Mouse (Mus musculus) intestine, postnatal 0 days (tissue): ENCODE results near the gene Stim2. TPM values are rescaled to one million over a fixed set of nuclear protein-coding genes. Genes with fewer than 3 reads are reported as not detected.

Experiments used
- ATAC-seq: fragments of 200-750 bp; cut with Nextera tagmentation; 2 replicates; pipeline ENCODE4 v1.8.0; 2017; ENCODE audit warnings: mild to moderate bottlenecking, moderate TSS enrichment, moderate library complexity
- H3K27ac ChIP-seq: fragments of 300-500 bp; sonication (generic); 2 replicates; pipeline ENCODE4 v1.5.1; 2014; ENCODE audit warnings: mild to moderate bottlenecking, low read depth, low read length, moderate library complexity
- H3K27me3 ChIP-seq: fragments of 300-500 bp; sonication (generic); replicated peaks from 2 replicates; pipeline ENCODE4 v1.6.1; 2014; ENCODE audit warnings: low read length, mixed read lengths; ENCODE audit not compliant: control insufficient read depth, insufficient read depth
- H3K36me3 ChIP-seq: fragments of 300-500 bp; sonication (generic); 2 replicates; pipeline ENCODE4 v1.6.1; 2014; ENCODE audit warnings: mild to moderate bottlenecking, moderate library complexity; ENCODE audit not compliant: control insufficient read depth, insufficient read depth
- H3K4me1 ChIP-seq: fragments of 300-500 bp; sonication (generic); replicated peaks from 2 replicates; pipeline ENCODE4 v1.6.1; 2014; ENCODE audit warnings: antibody characterized with exemption, low read length, mixed read lengths; ENCODE audit not compliant: control insufficient read depth, insufficient read depth
- H3K4me2 ChIP-seq: fragments of 300-500 bp; sonication (generic); replicated peaks from 2 replicates; pipeline ENCODE4 v1.6.1; 2014; ENCODE audit warnings: low read depth, mild to moderate bottlenecking, moderate library complexity
- H3K4me3 ChIP-seq: fragments of 300-500 bp; sonication (generic); 2 replicates; pipeline ENCODE4 v1.5.1; 2014; ENCODE audit warnings: low read depth, low read length
- H3K9ac ChIP-seq: fragments of 300-500 bp; sonication (generic); 2 replicates; pipeline ENCODE4 v1.6.1; 2014; ENCODE audit warnings: mild to moderate bottlenecking, low read depth, low read length
- H3K9me3 ChIP-seq: fragments of 300-500 bp; sonication (generic); 2 replicates; pipeline ENCODE4 v1.6.1; 2016; ENCODE audit warnings: mixed run types; ENCODE audit not compliant: control insufficient read depth
- CTCF ChIP-seq: sonication (generic); IDR thresholded peaks from 2 replicates; pipeline ENCODE4 v1.5.1; 2016; ENCODE audit warnings: low read depth, mild to moderate bottlenecking, control low read depth, antibody characterized with exemption, moderate library complexity
- WGBS: fragments of 180-500 bp; shearing (Covaris S2); extraction: QIAGEN DNeasy Blood & Tissue Kit; methylation state at CpG from one replicate; pipeline ENCODE4 v1.1.7; 2014; 5-methylcytosine and 5-hydroxymethylcytosine counted together
- polyA plus RNA-seq: library from polyadenylated mRNA; unstranded; fragments of >200 nt; fragmentation: Nextera tagmentation; extraction: Ambion mirVana; gene quantifications from 2 replicates; pipeline ENCODE4 v1.2.1, GENCODE M21; 2015

Gene Stim2
- polyA plus RNA-seq, 1 experiment from 2014 or later, result 13.9 TPM

DNA sequence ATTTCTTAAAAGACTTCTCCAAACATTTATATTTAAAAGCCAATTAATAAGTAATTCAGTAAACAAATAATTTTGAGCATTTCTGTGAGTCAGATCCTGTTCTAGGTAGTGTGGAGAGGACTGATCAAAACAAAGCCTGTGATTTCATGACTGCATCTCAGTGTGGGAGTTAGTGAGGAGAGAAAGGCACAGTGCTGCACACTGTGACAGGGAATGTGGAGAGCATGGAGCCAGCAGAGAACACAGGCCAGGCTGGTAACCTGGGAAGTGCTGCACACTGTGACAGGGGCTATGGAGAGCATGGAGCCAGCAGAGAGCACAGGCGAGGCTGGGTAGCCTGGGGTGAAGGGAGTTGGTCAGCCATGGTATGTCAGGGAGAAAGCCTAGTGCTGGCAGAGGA is 48.1 kb downstream of the Stim2 start:
- H3K4me2 ChIP-seq, result no peak overlapping the region
- no peak for TF ChIP-seq CTCF
- ATAC-seq, result no peak
- WGBS, result 67% methylated on average over 1 of the region's 1 CpGs
- no peak overlapping the region for H3K27ac ChIP-seq
- no peaks in the 10 kb centered on the region; the same call in 1 of the 2 replicates for H3K4me1 ChIP-seq
- no peaks in the 10 kb centered on the region for H3K27me3 ChIP-seq
- H3K36me3 ChIP-seq, result no peaks in the 10 kb centered on the region
- no peak overlapping the region for H3K9ac ChIP-seq
- H3K4me3 ChIP-seq, result no peak overlapping the region
- H3K9me3 ChIP-seq, result no peaks in the 10 kb centered on the region

DNA sequence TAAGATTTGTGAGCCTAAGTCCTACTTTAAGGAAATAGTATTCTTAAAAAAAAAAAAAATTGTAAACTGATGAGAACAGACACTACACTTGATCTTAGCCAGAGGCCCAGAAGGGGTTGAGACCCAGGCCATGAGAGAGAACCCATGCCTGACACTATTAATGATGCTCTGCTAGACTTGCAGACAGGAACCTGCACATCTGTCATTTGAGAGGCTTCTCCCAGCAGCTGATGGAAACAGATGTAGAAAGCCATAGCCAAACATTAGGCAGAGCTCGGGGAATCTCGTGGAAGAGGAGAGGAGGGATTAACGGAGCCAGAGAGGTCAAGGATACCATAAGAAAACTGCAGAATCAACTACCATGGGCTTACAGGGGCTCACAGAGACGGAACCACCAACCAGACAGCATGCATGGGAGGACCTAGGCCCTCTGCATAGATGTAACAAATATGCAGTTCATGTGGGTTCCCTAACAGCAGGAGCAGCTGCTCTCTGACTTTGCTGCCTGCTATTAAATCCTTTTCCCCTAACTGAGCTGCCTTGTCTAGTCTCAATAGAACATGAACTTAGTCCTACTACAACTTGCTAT is 50.9 kb downstream of the Stim2 start:
- no peak for ATAC-seq
- Histone ChIP-seq H3K9ac (no peak overlapping the region), H3K27me3 (no peaks in the 10 kb centered on the region), H3K36me3 (no peaks in the 10 kb centered on the region), H3K27ac (no peak overlapping the region), H3K4me2 (no peak overlapping the region), H3K4me3 (no peak overlapping the region), H3K9me3 (no peaks in the 10 kb centered on the region), H3K4me1 (no peaks in the 10 kb centered on the region)
- no peak for TF ChIP-seq CTCF
- 53% methylated on average over 4 of the region's 4 CpGs for WGBS

DNA sequence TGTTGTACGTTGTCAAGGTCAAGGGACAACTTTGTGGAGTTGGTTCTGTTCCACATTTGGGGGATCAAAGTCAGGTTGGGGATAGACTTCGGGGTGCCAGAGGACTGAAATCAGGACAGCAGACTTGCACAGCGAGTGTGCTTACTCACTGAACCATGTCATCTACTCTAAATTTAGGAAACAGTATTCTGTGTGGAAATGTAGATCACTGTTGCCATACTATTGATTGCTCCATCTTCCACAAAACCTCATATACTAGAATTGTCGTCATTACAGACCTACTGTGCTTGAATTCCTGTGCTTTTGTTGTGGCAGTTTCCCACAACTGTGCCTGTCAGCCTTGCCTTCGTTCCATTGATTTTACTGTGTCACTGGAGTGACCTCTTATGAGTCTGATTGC is 51.6 kb downstream of the Stim2 start:
- WGBS, result 86% methylated on average over 5 of the region's 5 CpGs
- Histone ChIP-seq H3K4me2 (no peak overlapping the region), H3K4me3 (no peak overlapping the region), H3K27me3 (no peaks in the 10 kb centered on the region), H3K4me1 (no peaks in the 10 kb centered on the region), H3K27ac (no peak overlapping the region), H3K9ac (no peak overlapping the region), H3K9me3 (no peaks in the 10 kb centered on the region), H3K36me3 (peaks cover 3% of the 10 kb centered on the region; the same call in 1 of the 2 replicates)
- ATAC-seq, result no peak
- TF ChIP-seq CTCF, result no peak

DNA sequence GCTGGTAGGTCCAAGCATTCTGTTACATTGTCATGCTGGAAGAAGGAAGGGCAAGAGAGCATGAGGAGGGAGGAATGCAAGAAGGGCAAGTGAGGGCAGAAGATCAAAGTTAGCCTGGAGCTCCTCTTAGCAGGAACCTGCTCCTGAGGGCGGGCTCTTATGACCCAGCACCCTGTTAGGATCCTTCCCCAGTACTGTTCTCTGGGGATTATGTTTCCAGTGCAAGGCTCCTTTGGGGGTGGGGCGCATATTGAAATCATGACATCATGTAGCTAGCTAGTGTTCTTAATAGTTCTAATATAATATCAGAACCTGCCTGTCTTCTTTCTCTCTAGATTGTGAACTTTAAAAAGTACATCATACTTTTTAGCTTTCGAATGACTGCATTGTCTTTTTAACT is 52.8 kb downstream of the Stim2 start:
- H3K9ac ChIP-seq, result no peak overlapping the region
- TF ChIP-seq CTCF, result no peak
- H3K4me2 ChIP-seq, result no peak overlapping the region
- H3K9me3 ChIP-seq, result no peaks in the 10 kb centered on the region
- H3K4me1 ChIP-seq, result no peaks in the 10 kb centered on the region
- 92% methylated on average over 3 of the region's 3 CpGs for WGBS
- H3K36me3 ChIP-seq, result peaks cover 9% of the 10 kb centered on the region; the same call in 1 of the 2 replicates
- no peak for ATAC-seq
- H3K4me3 ChIP-seq, result no peak overlapping the region
- H3K27me3 ChIP-seq, result no peaks in the 10 kb centered on the region
- no peak overlapping the region for H3K27ac ChIP-seq

DNA sequence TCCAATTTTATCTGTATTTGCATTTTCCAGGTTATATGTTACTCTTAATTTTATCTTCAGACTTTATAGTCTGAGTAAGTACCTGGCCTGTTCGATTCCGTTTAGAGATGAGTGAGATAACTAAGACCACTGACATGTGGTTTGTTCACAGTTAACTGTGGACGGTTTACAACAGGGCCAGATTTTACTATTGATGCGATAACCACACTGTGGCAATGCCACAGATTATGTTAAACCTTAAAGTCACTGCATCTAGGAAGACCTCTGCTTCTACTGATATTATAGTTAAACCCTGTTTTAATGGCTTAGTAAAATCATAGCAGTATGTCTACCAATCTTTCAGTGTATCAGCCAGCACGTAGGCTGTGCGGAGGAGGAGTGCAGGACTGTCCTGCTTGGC is 53.9 kb downstream of the Stim2 start:
- no peak for TF ChIP-seq CTCF
- Histone ChIP-seq H3K9me3 (no peaks in the 10 kb centered on the region), H3K9ac (no peak overlapping the region), H3K4me1 (no peaks in the 10 kb centered on the region), H3K27ac (no peak overlapping the region), H3K4me3 (no peak overlapping the region), H3K27me3 (no peaks in the 10 kb centered on the region), H3K4me2 (no peak overlapping the region), H3K36me3 (peaks cover 9% of the 10 kb centered on the region; the same call in 1 of the 2 replicates)
- no peak for ATAC-seq
- 69% methylated on average over 6 of the region's 6 CpGs for WGBS

DNA sequence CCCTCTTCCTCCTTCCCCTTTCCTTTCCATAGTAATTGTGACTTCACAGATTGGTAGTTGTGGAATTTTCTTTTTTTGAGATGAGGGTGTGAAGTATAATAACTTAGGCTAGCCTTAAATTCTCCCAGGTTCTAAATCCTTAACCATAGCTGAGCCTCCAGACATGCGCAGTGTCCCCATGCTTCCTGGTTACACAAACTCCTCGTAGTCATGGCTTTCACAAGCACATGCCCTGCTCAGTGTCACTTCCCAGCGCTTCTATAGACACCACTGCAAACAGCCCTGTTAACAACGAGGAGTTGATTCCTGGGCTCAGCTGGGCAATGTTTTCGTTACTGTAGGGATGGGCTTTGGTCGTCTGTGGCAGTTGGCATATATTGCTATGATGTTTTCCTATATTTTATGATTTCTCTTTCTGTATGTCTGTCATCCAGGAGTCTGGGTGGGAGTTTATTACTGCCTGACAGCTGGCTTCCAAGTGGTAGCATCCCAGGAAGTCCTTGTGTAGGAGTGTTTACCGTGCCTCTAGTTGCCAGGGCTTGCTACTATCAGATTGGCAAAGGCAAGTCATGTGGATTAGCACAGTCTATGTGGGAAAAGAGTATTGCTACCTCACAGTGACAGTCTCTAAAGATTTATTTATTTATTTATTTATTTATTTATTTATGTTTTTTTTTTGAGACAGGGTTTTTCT is 55.5 kb downstream of the Stim2 start:
- Histone ChIP-seq H3K4me3 (no peak overlapping the region), H3K9ac (no peak overlapping the region), H3K27ac (no peak overlapping the region; the same call in 1 of the 2 replicates), H3K9me3 (no peaks in the 10 kb centered on the region), H3K27me3 (no peaks in the 10 kb centered on the region), H3K4me2 (no peak overlapping the region), H3K4me1 (no peaks in the 10 kb centered on the region), H3K36me3 (peaks cover 12% of the 10 kb centered on the region; the same call in 1 of the 2 replicates)
- no peak for TF ChIP-seq CTCF
- no peak for ATAC-seq
- 74% methylated on average over 7 of the region's 7 CpGs for WGBS
